Mouse (Mus musculus) cerebellum, adult (tissue): ENCODE measurements around the gene Gm36210.

ENCODE experiments used
- ATAC-seq: cut with Nextera tagmentation; 2 replicates; pipeline ENCODE4 v1.9.2; 2017; ENCODE audit warnings: mild to moderate bottlenecking, moderate library complexity, mixed read lengths; ENCODE audit not compliant: insufficient number of reproducible peaks, low FRiP score, low TSS enrichment

Gene Gm36210

DNA sequence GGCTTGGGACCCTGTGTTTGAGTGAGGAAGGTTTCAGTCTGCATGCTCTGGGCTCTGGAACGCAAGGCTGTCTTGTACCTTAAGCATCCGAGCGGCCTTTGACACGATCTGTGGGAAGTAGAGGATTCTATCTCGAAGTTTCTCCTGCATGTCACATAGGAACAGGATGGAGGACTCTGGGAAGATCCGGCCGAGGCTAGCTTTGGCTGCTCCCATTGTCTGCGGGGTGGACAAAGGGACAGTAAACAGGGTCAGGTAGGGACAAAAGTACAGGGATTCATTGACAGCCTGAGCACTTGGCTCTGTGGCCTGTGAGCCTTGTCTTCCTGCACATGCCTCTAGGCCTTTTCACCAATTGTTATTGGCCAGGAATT lies 55.0 kb downstream of the Gm36210 start:
- ATAC-seq = no peak

DNA sequence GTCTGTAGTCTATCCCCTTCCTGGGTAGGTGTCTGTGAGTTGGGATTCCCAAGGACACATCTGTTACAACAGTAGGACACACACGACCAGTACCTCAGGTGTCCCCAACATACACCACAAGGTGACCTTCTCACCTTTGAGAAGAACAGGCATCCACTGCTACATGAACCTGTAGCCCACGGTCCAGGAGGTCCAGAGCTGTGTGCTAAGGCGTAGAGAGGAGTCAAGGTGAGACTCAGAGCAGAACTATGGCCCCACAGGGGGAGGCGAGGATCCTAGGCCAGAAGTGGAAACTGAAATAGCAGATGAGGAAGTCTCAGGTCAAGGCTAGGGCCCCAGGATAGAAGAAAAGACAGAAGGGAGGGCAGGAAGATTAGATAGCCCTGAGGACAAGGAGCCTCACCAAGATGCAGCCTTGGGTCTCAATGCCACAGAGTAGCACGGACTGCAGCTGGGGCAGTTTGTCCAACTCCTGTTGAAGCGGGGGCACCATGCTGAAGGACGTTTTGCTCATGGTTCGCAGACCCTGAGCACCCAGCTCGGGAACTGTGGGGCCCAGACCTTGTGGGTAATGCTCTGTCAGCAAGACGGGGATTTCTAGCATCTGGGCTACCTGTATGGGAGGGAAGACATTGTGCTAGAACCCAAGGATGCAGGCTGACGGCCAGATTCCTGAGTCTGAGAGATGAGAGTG lies 55.5 kb downstream of the Gm36210 start:
- no peak for ATAC-seq

- ATAC-seq = no peak
Observed at GRCm38 (mm10) chr7:4849372-4849771, 56.9 kb downstream of the Gm36210 start.
